Mouse (Mus musculus) thymus, postnatal 0 days (tissue): ENCODE results near the gene H1f0. TPM values are rescaled to one million over a fixed set of nuclear protein-coding genes. Genes with fewer than 3 reads are reported as not detected.

Experiments
- DNase-seq: peaks from one replicate; pipeline ENCODE4 v3.0.0-alpha.2; 2015; ENCODE audit warnings: low spot score
- polyA plus RNA-seq: library from polyadenylated mRNA; unstranded; fragments of >200 nt; fragmentation: Nextera tagmentation; extraction: Ambion mirVana; gene quantifications from 2 replicates; pipeline ENCODE4 v1.2.1, GENCODE M21; 2015

H1f0 gene
- 303 and 311 TPM in 2 replicates for polyA plus RNA-seq

DNA sequence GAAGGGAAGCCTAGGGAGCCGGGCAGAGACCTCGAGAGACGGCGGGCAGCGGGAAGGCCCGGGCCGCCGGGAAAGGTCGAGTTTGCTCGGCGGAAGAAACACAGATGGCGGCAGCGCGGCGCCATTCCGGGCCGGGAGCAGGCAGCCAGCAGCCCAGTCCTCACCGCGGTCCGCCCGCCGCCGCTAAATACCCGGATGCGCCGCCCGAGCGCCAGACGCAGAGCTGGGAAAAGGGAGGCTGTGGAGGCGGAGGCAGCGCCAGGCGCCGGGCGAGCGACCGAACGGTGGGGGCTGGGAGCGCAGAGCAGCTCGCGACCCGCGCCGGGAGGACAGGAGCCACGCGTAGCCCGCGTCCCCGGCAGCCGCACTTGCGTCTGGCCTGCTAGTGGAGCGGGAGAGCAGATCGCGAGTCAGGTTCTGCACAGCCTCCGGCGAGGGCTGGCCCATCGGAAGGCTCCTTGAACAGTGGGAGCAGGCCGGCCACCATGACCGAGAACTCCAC, at the start of gene H1f0:
Gene H1f0 (plus strand): TSS at position 214 of the 502 bp plus-strand sequence.
- DNase-seq = peak; percentile 87

DNA sequence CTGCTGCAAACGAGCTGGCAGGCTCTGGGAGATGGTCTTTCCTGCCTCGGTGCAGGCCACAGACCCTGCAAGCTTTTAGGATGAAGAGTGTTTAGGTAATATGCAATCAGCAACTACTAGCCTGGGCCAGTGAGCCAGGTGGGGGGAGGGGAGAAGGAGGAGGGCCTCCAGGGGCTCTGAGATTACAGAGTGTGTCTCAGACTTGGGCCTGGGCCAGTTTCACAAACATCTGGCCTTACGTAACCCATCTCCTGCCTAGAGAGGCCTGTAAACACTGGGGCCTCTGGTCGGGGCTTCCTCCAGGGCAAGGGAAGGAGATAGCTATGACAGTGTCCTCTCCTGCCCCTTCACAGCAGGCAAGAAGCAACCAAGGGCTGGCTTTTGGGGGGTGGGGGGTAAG, 49.4 kb upstream of the H1f0 start:
- no peak for DNase-seq

DNA sequence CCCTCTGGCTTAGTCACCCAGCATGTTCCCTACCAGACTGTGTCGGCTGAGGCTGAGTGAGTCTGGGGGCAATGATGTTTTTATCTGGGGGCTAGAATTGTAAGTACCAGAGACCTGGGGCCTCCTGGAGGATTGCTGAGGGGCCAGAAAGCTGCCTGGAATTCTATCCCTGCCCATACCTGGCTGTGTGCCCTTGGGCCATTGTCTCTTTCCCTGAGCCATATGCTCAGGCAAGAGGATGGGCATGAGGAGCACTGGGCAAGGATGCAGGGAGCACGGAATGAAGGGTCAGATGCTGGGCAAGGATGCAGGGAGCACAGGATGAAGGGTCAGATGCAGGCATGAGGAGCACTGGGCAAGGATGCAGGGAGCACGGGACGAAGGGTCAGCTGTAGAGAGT, 48.2 kb upstream of the H1f0 start:
- DNase-seq = no peak

DNA sequence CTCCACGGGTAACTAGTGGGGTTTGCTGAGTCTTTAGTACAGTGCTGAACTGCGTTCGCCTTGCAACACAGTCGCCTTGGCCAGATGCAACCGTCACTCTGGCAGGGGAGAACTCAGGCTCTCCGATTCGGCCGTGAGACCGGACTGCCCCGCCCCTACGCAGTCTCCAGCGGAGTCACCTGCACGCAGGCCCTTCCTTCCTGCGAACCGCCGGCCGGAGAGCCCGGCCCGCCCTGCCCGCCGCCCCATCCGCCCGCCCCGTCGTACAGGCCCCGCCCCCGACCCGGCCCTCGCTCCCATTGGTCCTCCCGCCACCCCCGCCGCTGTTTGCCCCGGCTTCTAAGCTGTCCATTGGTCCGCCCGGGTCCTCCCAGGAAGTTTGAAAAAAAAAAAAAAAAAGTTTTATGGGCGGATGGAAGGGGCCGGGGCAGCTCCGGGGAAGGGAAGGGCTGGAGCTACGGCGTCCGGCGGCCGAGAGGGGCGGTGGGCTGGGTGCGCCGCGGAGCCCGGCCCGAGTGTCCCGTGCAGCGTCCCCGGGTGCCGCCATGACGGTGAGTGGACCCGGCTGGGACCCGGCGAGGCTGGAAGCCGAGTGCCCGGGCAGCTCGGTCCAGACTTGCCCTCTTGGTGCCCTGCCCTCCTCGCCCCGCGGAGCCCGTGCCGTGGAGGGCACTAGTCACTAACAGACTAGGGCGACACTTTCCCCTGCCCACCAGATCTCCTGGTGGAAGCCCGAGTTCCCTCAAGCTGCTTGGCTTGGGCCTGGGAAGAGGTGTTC, 45.4 kb upstream of the H1f0 start:
- DNase-seq = peak; percentile 89

DNA sequence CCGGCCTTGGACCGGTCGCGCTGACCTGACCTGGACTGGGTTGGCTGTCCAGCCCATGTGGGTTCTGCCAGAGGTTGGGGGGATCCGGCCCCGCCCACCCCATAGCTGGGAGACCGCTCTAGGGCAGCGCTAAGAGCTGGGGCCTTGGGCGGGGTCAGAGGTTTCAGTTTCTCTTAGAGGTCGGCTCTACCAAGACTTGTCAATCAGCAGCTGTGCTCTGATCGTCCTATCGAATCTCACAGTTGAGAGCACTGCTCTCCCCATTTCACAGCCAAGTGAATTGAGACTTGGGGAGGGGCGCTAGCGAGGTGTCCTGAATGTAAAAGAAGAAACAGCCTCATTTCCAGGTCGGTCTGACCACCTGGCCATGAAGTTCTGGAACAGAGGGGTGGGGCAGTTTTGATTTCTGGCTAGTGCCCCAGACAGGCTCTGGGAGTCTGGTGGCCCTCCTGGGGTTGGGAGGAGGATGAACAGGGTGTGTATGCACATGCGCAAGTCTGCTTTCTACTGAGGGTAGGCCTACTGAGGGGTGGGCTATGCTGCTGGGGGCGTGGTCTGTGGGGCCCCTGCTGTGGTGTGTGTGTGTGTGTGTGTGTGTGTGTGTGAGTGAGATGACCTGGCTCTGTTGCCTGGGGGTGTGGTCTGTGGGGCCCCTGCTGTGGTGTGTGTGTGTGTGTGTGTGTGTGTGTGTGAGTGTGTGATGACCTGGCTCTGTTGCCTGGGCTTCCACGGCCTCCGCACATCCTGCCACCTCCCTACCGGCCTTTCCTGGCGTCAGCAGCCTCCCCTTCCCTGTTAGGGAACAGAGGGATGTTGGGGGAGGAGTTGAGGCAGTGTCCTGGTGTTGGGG, 44.6 kb upstream of the H1f0 start:
- DNase-seq = peak; percentile 49

DNA sequence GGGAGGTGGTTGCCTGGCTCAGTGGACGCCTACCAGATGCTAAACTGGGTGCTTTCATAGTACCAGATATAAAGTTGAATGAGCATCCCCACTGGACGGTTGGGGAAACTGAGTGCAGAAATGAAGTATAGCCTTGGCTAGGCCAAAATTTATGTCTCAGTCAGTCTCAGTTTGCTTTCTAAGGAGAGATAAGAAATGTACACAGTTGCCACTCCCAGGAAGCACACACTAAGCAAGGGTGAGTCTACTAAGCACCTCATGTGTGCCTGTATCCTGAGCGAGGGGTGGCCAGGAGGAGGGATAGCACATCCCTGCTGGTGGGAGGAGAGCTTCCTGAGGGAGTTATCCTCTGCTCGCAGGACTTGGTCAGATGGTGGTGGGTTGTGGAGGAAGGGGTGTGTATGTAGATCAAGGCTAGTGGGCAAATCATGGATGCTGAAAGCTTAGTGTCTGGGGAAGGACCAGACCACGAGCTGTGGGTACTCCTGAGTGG, 43.9 kb upstream of the H1f0 start:
- DNase-seq = no peak

DNA sequence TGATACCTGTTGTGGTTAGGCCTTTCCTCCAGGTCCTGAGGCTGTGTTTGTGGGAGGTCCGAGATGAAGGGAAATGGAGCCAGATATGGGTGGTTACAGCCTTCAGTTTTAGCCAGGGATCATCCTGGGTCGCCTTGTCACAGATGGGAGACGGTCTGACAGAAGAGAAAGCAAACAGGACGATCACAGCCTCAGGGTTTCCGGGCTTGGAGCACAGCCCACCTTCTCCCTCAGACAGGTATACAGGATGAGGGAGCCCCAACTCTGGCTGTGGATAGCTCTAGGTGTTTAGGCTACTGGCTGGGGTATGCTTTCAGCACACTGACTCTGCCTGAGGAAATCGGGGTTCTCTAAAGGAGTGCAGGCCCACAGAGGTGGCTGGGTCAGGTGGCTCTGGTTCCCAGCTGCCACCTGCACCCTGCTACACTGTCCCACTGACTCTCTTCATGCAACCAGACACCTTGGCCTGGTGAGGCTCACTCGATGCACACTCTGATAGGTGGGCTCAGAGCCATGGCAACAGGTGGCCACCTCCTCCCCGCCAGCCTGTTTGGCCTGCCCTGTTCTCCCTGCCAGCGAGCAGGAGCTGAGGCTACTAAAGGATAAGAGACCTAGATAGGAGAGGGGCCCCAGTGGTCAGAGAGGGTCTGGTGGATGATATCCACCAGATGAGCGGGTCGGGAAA, 41.6 kb upstream of the H1f0 start:
- no peak for DNase-seq

DNA sequence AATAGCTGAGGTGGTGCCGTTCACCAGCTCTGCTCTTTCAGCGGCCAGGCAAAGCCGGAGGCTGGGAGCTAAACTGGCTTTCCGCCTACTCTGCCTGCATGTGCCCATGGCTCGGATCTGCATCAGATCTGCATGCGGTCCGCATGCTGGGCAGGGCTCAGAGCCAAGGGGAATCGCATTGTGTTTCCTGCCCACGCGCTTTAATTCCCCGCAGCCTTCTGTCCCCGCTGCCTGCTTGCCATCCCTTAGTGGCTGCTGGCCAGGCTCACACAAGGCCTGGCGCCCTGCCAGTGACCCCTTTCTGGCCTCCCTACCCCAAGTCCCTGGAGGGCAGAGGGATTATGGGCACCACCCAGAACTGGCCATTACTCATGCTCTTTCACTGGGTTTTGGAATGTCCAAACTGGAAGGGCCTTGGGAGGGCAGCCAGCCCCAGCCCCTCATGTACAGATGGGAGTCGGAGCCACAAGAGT, 39.7 kb upstream of the H1f0 start:
- DNase-seq = no peak

DNA sequence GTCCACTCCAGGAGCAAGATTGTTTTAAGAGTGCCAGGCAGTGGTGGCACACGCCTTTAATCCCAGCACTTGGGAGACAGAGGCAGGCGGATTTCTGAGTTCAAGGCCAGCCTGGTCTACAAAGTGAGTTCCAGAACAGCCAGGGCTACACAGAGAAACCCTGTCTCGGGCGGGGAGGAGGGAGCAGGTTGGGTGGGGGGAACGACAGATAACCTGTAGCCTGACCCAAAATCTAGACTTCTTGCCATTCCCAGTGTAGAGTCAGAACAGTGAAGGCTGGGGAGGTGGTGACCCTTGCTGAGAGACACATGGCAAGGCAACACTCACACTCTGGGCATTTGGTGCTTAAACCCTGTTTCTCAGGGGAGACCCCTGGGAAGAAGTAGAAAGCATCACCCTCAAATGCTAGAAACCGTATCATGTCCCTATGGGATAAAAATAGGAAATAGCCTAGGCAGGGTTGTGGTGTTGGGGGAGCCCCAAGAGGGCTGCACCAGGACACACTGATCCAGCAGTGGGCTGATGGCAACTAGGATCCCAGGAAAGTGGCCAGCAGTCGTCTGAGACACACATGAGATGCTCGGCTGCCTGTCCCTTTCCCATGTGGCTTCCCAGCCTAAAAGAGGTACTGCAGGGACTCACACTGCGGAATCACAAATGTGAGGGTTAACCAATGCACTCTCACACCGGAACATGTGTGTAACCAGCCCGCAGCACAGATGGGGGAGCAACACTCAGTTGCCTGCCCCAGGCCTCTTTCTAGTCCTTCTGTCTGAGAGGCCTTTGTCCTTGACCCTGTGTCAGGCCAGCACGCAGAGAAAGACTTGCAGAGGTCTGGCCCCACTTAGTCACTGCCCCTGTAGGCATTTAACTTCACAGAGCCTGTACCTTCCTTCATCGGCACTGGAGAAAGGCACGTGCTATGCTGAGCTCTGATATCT, 38.8 kb upstream of the H1f0 start:
- no peak for DNase-seq

DNA sequence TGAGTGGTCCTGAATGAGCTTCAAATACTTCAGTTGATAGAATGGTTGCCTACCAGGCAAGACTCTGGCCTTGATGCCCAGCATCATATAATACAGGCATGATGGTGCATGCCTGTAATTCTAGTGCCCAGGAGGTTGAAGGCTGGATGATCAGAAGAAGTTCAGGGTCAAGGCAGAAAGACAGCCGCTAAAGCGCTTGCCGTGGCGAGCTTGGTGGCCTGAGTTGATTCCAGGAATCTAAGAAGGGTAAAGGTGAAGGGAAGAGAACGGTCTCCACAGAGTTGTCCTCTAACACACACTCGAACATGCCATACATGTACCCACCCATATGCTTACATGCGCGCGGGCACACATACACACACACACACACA, 38.2 kb upstream of the H1f0 start:
- no peak for DNase-seq

DNA sequence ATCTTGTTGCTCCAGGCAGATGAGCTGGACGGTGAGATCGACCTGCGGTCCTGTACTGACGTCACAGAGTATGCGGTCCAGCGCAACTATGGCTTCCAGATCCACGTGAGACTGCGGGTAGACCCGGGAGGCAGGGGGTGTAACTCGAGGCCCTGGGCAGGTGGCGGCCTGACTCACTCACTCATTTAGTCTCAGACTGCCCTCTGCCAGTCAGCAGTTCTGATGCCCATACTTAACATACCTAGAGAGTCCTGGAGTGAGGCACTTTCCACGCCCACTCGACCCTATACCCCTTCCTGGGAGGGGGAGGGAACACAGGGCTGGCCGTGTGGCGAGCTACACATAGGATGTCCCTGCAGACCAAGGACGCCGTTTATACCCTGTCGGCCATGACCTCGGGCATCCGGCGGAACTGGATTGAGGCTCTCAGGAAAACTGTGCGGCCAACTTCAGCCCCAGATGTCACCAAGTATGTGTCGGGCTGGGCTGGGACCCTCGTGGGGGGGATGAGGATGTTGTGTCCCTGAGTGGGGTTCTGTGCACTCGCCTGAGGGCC, 37.2 kb upstream of the H1f0 start:
- no peak for DNase-seq

DNA sequence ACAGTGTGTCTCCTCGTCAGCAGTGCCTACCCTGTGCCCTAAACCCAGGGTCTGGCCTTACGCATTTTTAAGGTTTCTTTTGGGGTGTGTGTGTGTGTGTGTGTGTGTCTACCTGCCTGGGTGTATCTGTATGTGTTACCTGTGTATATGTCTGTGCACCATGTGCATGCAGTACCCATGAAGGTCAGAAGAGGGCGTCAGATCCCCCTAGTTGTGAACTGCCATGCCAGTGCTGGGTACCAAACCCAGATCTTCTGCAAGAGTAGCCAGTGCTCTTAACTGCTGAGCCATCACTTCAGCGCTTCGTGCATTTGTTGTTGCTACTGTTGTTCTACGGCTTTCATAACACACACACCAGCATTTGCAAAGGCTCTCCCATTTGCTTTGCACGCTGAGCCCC, 36.0 kb upstream of the H1f0 start:
- no peak for DNase-seq

DNA sequence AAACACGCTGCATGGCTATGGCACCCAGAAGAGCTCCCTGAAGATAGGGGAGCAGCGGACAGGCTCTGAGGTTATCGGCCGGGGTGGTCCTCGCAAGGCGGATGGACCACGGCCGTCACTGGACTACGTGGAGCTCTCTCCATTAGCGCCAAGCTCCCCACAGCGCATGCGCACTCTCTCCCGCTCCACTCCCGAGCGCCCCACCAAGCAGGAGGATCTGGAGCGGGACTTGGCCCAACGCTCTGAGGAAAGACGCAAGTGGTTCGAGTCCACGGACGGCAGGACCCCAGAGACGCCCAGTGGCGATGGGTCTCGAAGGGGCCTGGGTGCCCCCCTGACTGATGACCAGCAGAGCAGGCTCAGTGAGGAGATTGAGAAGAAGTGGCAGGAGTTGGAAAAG, 35.3 kb upstream of the H1f0 start:
- no peak for DNase-seq

DNA sequence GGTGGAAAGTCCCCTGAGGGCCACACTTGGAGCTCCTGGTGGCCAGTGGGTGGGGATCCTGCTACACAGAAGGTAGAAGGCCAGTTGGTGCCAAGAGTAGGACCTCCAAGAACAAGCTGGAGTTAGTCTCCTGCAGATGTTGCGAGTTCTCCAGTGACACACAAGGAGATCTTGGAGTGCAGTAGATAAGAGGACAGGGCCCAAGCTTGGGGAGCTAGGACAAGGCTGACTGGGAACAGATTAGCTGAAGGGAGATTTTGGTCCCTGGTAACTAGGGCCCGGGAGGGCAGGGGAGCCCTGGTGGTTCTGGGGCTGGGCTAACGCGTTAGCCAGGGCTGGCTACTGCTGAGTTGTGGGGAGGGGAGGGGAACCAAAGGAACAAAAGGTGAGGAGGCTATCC, 32.3 kb upstream of the H1f0 start:
- no peak for DNase-seq

DNA sequence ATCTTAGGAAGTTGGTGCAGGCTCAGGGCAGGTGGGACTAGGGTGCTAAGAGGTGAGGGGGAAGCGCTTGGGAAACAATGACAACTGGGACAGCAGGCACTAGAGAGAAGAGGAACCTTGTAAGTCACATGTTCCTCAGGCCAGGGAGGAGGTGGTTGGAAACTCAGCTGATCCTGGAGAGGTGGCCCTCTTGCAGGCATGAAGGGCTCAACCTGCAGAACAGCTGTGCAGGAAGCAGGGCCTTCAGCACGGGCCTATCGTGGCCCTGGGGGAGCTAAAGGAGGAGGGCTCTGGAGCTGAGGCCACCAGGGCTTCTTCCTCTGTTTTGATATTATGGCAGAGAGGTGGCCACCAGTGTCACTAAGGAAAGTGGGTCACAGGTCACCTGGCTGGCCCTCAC, 31.6 kb upstream of the H1f0 start:
- peak; percentile 48 for DNase-seq

DNA sequence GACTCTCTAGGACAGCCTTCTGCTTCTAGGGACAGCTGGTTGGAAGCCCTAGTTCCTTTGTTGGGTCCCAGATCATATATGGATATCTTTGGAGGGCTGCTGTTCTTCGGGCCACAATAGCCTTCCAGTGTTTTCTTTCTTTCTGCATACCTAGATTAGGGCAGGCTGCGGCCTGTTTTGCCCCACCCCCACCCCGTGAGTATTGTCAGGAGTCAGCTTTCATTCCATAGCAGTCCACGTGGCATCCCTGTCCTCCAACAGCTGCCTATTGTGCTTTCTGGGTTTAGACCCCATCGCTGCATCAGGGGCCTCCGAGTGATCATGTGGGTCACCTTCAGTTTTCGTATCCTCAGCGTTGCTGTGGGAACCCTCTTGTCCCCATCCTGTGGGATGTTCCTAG, 29.9 kb upstream of the H1f0 start:
- DNase-seq = no peak

DNA sequence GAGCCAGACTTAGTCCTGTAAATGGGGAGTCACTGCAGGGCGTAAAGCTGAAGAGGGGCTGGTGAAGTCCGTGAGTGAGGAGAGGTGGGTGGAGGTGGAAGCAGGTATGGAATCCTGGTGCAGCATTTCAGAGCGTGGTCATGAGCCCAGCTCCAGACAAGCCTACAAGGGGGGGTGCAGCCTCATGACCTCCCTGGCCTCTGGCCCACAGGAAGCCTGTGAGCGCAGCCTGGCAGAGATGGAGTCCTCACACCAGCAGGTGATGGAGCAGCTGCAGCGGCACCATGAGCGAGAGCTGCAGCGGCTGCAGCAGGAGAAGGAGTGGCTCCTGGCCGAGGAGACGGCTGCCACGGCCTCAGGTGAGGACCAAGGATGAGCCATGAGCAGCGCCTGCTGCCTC, 28.7 kb upstream of the H1f0 start:
- no peak for DNase-seq

DNA sequence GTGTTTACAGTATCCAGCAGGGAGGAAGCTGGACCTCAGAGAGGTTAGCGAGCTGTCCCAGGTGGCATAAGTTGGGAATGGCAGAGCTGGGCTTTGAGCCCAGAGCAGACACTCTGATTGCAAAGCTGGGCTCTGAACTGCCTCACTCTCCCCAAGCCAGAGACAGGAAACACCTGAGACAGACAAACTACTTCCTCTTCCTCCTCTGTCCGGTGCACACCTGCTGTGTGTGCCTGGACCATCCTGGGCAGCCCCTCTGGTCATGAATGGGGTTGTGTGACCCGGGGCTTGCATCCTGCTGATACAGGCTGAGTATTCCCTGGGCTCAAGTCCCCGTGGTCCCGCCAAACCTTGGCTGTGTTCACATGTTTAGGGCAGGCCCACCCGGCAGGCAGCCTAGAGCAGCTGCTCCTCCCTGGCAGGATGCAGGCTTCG, 27.9 kb upstream of the H1f0 start:
- DNase-seq = peak; percentile 4

DNA sequence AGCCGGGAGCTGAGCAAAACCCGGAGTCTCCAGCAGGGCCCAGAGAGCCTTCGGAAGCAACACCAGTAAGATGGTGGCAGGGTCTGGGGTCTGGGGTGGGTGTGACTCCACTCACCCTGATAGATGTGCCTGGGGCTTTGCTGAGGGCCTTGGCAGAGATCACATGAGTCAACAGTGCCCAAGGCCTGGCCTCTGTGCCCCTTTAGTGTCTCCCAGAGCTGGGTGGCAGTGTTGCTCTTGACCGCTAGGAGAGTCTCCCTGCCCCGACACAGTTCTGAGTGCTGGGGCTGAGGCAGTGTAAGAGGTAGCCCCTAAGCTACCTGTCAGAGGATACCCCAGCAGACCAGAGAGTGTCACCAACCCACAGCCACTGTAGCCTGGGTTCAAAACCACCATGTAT, 26.7 kb upstream of the H1f0 start:
- DNase-seq = no peak

DNA sequence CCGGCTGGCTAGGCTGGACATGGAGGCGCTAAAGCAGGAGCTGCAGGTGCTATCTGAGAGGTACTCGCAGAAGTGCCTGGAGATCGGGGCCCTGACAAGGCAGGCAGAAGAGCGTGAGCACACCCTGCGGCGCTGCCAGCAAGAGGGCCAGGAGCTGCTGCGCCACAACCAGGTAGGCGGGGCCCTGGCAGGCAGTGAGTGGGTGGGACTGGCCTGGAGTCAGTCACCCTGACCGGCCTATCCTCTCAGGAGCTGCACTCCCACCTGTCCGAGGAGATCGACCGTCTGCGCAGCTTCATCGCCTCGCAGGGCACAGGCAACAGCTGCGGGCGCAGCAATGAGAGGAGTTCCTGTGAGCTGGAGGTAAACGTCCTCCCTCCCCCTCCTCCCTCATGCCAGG, 26.2 kb upstream of the H1f0 start:
- no peak for DNase-seq
